Mouse (Mus musculus) inflammation-experienced regulatory T-cells, adult 6 months (primary cell): ENCODE results near the gene Arl4d. TPM values are rescaled to one million over a fixed set of nuclear protein-coding genes. Genes with fewer than 3 reads are reported as not detected.

ENCODE experiments used
- polyA plus RNA-seq, 3 experiments: library from polyadenylated mRNA; unstranded; fragments of 100-300 nt; shearing (Covaris generic); gene quantifications; one replicate each; pipeline ENCODE4 v1.2.1; 2017

Arl4d gene
- polyA plus RNA-seq, 3 experiments from 2014 or later, result 0.40 to 1.6 TPM; not detected in 1

Other genes with a start within 250 kb of the Arl4d start
- 10 to 100 TPM; 34.2 to 43.2 (median 40.5) TPM for gene Aarsd1, start 247.9 kb upstream of the Arl4d start, polyA plus RNA-seq
- gene Gm27029, start 240.7 kb upstream of the Arl4d start, polyA plus RNA-seq, result 1 to 10 TPM in 1 of 3 experiments, under 1 TPM in 2; 0.46 to 1.3 (median 0.57) TPM
- gene Rundc1, start 240.5 kb upstream of the Arl4d start, polyA plus RNA-seq, result 1 to 10 TPM; 6.7 to 7.2 (median 6.9) TPM
- 1 to 10 TPM; 1.6 to 2.2 (median 2.1) TPM for gene Ptges3l, start 240.2 kb upstream of the Arl4d start, polyA plus RNA-seq
- gene Rpl27, start 223.2 kb upstream of the Arl4d start, polyA plus RNA-seq, result 100 to 1,000 TPM; 523 to 733 (median 603) TPM
- gene Ifi35, start 217.1 kb upstream of the Arl4d start, polyA plus RNA-seq, result 100 to 1,000 TPM; 143 to 171 (median 153) TPM
- not detected for gene Rnd2, start 200.5 kb upstream of the Arl4d start, polyA plus RNA-seq
- 1 to 10 TPM; 1.7 to 2.5 (median 1.9) TPM for gene Vat1, start 199.3 kb upstream of the Arl4d start, polyA plus RNA-seq
- 10 to 100 TPM in 1 of 3 experiments, 1 to 10 TPM in 2; 2.8 to 13.3 (median 3.8) TPM for gene Brca1, start 113.6 kb upstream of the Arl4d start, polyA plus RNA-seq
- 10 to 100 TPM; 53.2 to 76.6 (median 56.5) TPM for gene Nbr1, start 113.4 kb upstream of the Arl4d start, polyA plus RNA-seq
- 10 to 100 TPM; 15.6 to 19.0 (median 16.8) TPM for gene Tmem106a, start 83.3 kb upstream of the Arl4d start, polyA plus RNA-seq
- under 1 TPM in 2 of 3 experiments, not detected in 1; 0.49 to 0.62 TPM for gene Gm11634, start 66.3 kb upstream of the Arl4d start, polyA plus RNA-seq
- 10 to 100 TPM; 74.3 to 80.3 (median 78.1) TPM for gene Rdm1, start 38.3 kb upstream of the Arl4d start, polyA plus RNA-seq
- gene Dhx8, start 67.4 kb downstream of the Arl4d start, polyA plus RNA-seq, result 10 to 100 TPM; 29.2 to 33.5 (median 29.4) TPM
- gene Etv4, start 119.8 kb downstream of the Arl4d start, polyA plus RNA-seq, result under 1 TPM in 1 of 3 experiments, not detected in 2; 0.43 TPM
- gene Meox1, start 228.8 kb downstream of the Arl4d start, polyA plus RNA-seq, result not detected